Mouse (Mus musculus): Measurements from ENCODE around the gene Acot11. TPM values are rescaled to one million over a fixed set of nuclear protein-coding genes. Genes with fewer than 3 reads are reported as not detected.

The Acot11 gene
- total and polyA plus RNA-seq, 2 experiments, result 4.8 to 6.3 TPM

DNA sequence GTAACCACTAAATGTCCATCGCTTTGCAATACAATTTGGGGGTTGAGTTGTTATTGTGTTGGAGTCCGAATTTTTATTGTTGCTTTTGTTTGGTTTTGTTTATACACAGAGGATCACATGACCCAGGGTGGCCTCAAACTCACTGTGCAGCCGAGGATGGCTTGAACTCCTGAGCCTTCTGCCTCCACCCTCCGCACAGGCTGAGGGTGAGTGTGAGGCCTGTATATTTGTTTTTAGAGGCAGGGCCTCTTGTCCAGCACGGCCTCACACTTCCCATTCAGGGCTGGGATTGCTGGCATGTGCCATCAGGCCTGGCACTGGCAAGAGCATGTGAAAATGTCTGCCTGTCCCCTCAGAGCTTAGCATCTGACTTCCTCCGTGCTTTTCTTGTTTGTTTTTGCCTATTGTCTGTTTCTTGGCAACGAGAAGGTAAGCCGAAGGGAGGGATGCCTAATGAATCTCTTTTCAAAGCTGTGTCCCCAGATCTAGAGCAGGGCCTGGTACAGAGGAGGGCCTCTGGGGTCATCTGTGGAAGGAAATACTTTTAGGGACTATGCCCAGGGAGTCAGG is 99.6 kb downstream of the Acot11 start:
- no peak for TF ChIP-seq CTCF (IDR thresholded peaks at IDR 0.05; ENCODE audit: low read depth, low read length)
- no peak for TF ChIP-seq POLR2A (IDR thresholded peaks at IDR 0.05; ENCODE audit: extremely low read depth, insufficient read depth, low read length)
- no peak for DNase-seq (ENCODE audit: extremely low read depth, low read depth, low spot score)
- H3K27me3 ChIP-seq (ENCODE audit: control insufficient read depth, insufficient read depth, low read length), result no peaks in the 10 kb centered on the region

DNA sequence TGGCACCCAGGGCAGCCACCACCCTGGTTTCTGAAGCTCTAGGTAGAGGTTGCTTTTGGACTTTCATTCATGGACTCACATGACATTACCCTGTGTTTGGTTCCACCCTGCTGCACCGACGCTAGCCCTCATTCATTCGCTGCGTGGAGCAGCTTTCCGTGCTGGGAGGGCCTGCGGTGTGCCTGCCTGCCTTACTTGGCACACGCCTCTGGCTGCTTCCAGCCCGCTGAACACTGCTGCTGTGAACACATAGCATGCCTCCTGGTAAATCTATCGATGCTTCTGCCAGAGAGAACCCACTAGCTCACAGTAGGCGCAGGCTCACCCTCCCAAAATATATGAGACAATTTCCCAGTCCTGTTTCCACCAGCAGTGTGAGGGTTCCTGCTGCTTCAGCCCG is 100.4 kb downstream of the Acot11 start:
- Histone ChIP-seq H3K4me3 (ENCODE audit: insufficient read depth, low read depth, low read length) (no peak overlapping the region), H3K4me1 (ENCODE audit: control insufficient read depth, insufficient read depth, low read length) (no peaks in the 10 kb centered on the region), H3K79me2 (ENCODE audit: control insufficient read depth, insufficient read depth, low read length) (no peaks in the 10 kb centered on the region), H3K9ac (ENCODE audit: low read depth, low read length) (no peak overlapping the region), H3K27ac (replicated peaks; ENCODE audit: insufficient read depth, low read depth, low read length) (no peak overlapping the region), H3K27me3 (ENCODE audit: control insufficient read depth, insufficient read depth, low read length) (no peaks in the 10 kb centered on the region), H3K36me3 (ENCODE audit: control insufficient read depth, insufficient read depth, low read length) (no peaks in the 10 kb centered on the region)
- no peak for DNase-seq (ENCODE audit: extremely low read depth, low read depth, low spot score)
- TF ChIP-seq POLR2A (IDR thresholded peaks at IDR 0.05; ENCODE audit: extremely low read depth, insufficient read depth, low read length), result no peak
- 78% methylated on average over 11 of the region's 11 CpGs for WGBS

More for the DNA sequence above, 99.6 kb downstream of the Acot11 start:
- Histone ChIP-seq H3K4me3 (ENCODE audit: insufficient read depth, low read depth, low read length) (no peak overlapping the region), H3K27ac (replicated peaks; ENCODE audit: insufficient read depth, low read depth, low read length) (no peak overlapping the region), H3K36me3 (ENCODE audit: control insufficient read depth, insufficient read depth, low read length) (no peaks in the 10 kb centered on the region), H3K4me1 (ENCODE audit: control insufficient read depth, insufficient read depth, low read length) (no peaks in the 10 kb centered on the region), H3K79me2 (ENCODE audit: control insufficient read depth, insufficient read depth, low read length) (no peaks in the 10 kb centered on the region), H3K9ac (ENCODE audit: low read depth, low read length) (no peak overlapping the region)
- WGBS, result 61% methylated on average over 8 of the region's 8 CpGs

DNA sequence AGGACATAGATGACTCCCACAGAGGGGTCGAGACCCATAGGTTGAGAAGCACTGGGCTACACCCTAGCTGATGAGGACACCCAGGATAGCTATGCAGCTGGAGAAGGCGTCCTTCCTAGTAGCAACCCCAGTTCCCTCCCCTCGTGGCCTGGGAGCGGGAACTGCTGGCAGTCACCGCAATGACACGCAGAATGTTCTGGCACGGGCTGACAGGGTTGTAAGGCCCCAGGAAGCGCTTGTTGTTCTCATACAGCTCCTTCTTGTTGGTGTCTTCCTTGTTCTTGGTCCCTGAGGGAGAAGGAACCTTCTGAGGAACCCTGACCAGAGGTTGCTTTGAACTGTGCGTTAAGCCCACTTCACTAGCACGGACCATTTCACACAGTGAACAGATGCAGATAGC is 100.8 kb downstream of the Acot11 start:
- no peak overlapping the region for H3K9ac ChIP-seq (ENCODE audit: low read depth, low read length)
- H3K4me1 ChIP-seq (ENCODE audit: control insufficient read depth, insufficient read depth, low read length), result no peaks in the 10 kb centered on the region
- H3K36me3 ChIP-seq (ENCODE audit: control insufficient read depth, insufficient read depth, low read length), result no peaks in the 10 kb centered on the region
- H3K27me3 ChIP-seq (ENCODE audit: control insufficient read depth, insufficient read depth, low read length), result no peaks in the 10 kb centered on the region
- 77% methylated on average over 10 of the region's 10 CpGs for WGBS
- H3K4me3 ChIP-seq (ENCODE audit: insufficient read depth, low read depth, low read length), result no peak overlapping the region
- TF ChIP-seq POLR2A (IDR thresholded peaks at IDR 0.05; ENCODE audit: extremely low read depth, insufficient read depth, low read length), result no peak
- TF ChIP-seq CTCF (IDR thresholded peaks at IDR 0.05; ENCODE audit: low read depth, low read length), result no peak
- no peak overlapping the region for H3K27ac ChIP-seq (replicated peaks; ENCODE audit: insufficient read depth, low read depth, low read length)
- no peaks in the 10 kb centered on the region for H3K79me2 ChIP-seq (ENCODE audit: control insufficient read depth, insufficient read depth, low read length)
- DNase-seq (ENCODE audit: extremely low read depth, low read depth, low spot score), result no peak

DNA sequence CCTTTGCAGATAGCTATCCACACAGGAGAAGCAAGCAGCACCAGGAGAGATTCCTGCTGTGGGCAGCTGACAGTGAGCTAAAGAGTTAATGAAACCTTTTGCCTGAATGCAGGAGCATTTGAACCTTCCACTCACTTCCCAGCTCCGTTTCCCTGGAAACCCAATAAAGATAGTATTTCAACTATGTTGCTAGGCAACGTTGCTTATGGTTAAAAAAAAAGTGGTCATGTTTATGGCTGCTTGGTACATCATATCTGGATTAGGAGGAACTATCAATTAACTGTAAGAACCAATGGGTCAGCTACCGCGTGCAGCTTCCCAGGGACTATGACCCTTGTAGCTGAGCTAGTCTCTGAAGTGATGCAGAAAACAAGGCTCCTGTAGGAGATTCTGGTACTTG is 104.0 kb downstream of the Acot11 start:
- TF ChIP-seq CTCF (IDR thresholded peaks at IDR 0.05; ENCODE audit: low read depth, low read length) (no peak), POLR2A (IDR thresholded peaks at IDR 0.05; ENCODE audit: extremely low read depth, insufficient read depth, low read length) (no peak)
- Histone ChIP-seq H3K27me3 (ENCODE audit: control insufficient read depth, insufficient read depth, low read length) (no peaks in the 10 kb centered on the region), H3K4me1 (ENCODE audit: control insufficient read depth, insufficient read depth, low read length) (no peaks in the 10 kb centered on the region)

DNA sequence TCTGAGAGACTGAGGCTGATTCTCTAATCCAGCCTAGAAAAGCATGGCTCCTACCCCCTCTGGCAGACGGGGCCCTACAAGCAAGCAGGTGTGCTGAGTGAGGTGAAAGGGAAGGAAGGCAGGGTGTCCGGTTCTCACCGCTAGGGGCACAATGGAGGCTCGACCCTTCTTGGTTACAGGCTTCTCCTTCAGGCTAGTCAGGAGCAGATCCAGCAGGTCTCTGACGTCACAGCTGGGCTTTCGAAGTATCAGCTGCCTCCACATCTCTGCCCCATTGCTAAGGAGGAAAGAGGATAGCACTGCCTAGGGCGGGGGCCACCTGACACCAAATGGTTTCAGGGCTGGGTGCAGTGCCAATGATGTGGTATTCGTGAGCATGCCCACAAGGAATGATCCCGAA is 104.8 kb downstream of the Acot11 start:
- TF ChIP-seq CTCF (IDR thresholded peaks at IDR 0.05; ENCODE audit: low read depth, low read length) (peak; percentile 68), POLR2A (IDR thresholded peaks at IDR 0.05; ENCODE audit: extremely low read depth, insufficient read depth, low read length) (no peak)
- no peak for DNase-seq (ENCODE audit: extremely low read depth, low read depth, low spot score)
- Histone ChIP-seq H3K9ac (ENCODE audit: low read depth, low read length) (no peak overlapping the region), H3K27ac (replicated peaks; ENCODE audit: insufficient read depth, low read depth, low read length) (no peak overlapping the region), H3K79me2 (ENCODE audit: control insufficient read depth, insufficient read depth, low read length) (no peaks in the 10 kb centered on the region), H3K4me1 (ENCODE audit: control insufficient read depth, insufficient read depth, low read length) (no peaks in the 10 kb centered on the region), H3K36me3 (ENCODE audit: control insufficient read depth, insufficient read depth, low read length) (no peaks in the 10 kb centered on the region), H3K27me3 (ENCODE audit: control insufficient read depth, insufficient read depth, low read length) (no peaks in the 10 kb centered on the region), H3K4me3 (ENCODE audit: insufficient read depth, low read depth, low read length) (no peak overlapping the region)
- WGBS, result 22% methylated on average over 9 of the region's 9 CpGs

More for the DNA sequence above, 104.0 kb downstream of the Acot11 start:
- Histone ChIP-seq H3K27ac (replicated peaks; ENCODE audit: insufficient read depth, low read depth, low read length) (no peak overlapping the region), H3K9ac (ENCODE audit: low read depth, low read length) (no peak overlapping the region), H3K79me2 (ENCODE audit: control insufficient read depth, insufficient read depth, low read length) (no peaks in the 10 kb centered on the region), H3K4me3 (ENCODE audit: insufficient read depth, low read depth, low read length) (no peak overlapping the region), H3K36me3 (ENCODE audit: control insufficient read depth, insufficient read depth, low read length) (no peaks in the 10 kb centered on the region)
- no peak for DNase-seq (ENCODE audit: extremely low read depth, low read depth, low spot score)
- 39% methylated on average over 4 of the region's 4 CpGs for WGBS

Other genes starting within 250 kb of the Acot11 start
- gene Dhcr24, start 244.0 kb downstream of the Acot11 start, total RNA-seq (2014; rRNA removed), result 253 and 456 TPM in 2 replicates
- gene Dhcr24, start 244.0 kb downstream of the Acot11 start, polyA plus RNA-seq (2012; rRNA removed), result 676 and 851 TPM in 2 replicates
- gene Lexm, start 187.8 kb downstream of the Acot11 start, total RNA-seq (2014; rRNA removed), result not detected in 2 replicates
- gene Lexm, start 187.8 kb downstream of the Acot11 start, polyA plus RNA-seq (2012; rRNA removed), result not detected in 2 replicates
- 0.09 TPM in 1 of 2 replicates, not detected in the other for gene Ttc22, start 182.6 kb downstream of the Acot11 start, total RNA-seq (2014; rRNA removed)
- not detected in 2 replicates for gene Ttc22, start 182.6 kb downstream of the Acot11 start, polyA plus RNA-seq (2012; rRNA removed)
- 2.5 and 4.6 TPM in 2 replicates for gene Pars2, start 153.9 kb downstream of the Acot11 start, total RNA-seq (2014; rRNA removed)
- 4.1 and 5.4 TPM in 2 replicates for gene Pars2, start 153.9 kb downstream of the Acot11 start, polyA plus RNA-seq (2012; rRNA removed)
- gene Ttc4, start 126.1 kb downstream of the Acot11 start, total RNA-seq (2014; rRNA removed), result 22.4 and 23.4 TPM in 2 replicates
- 21.2 and 24.2 TPM in 2 replicates for gene Ttc4, start 126.1 kb downstream of the Acot11 start, polyA plus RNA-seq (2012; rRNA removed)
- gene Mroh7, start 74.1 kb downstream of the Acot11 start, total RNA-seq (2014; rRNA removed), result under 0.01 and 0.27 TPM in 2 replicates
- gene Mroh7, start 74.1 kb downstream of the Acot11 start, polyA plus RNA-seq (2012; rRNA removed), result 0.27 and 0.69 TPM in 2 replicates
- gene Fam151a, start 71.1 kb downstream of the Acot11 start, total RNA-seq (2014; rRNA removed), result 0.07 TPM in 1 of 2 replicates, not detected in the other
- not detected in 2 replicates for gene Fam151a, start 71.1 kb downstream of the Acot11 start, polyA plus RNA-seq (2012; rRNA removed)
- gene Ssbp3, start 105.7 kb upstream of the Acot11 start, total RNA-seq (2014; rRNA removed), result 12.9 and 19.8 TPM in 2 replicates
- 32.8 and 36.7 TPM in 2 replicates for gene Ssbp3, start 105.7 kb upstream of the Acot11 start, polyA plus RNA-seq (2012; rRNA removed)

All from liver, adult 2 months (tissue).